ENCODE assay signal across 9 mouse cellular contexts in genomic region chr4:98727295-98727958, GRCm38 (mm10). TPM values are rescaled to one million over a fixed set of nuclear protein-coding genes. Genes with fewer than 3 reads are reported as not detected.
A peak's percentile ranks its signal among the peaks of the same experiment; 100 is the strongest.
DNase-seq lines count a peak whose midpoint lies in the region; ATAC-seq and TF ChIP-seq lines count a peak whose summit lies in the region.
"Had no signal": no experiment of that assay in that cellular context is flagged by ENCODE, and none has a peak within 500 bp of the region (broad histone marks: within the 10 kb centered on the region; RNA-seq: fewer than 3 reads in every experiment).

No protein-coding gene starts in this region.

- no peaks in the 10 kb centered on the region for H3K36me3 ChIP-seq in lung, embryonic 16.5 days (ENCODE audit: control insufficient read depth, insufficient read depth, low read length)
- H3K36me3 ChIP-seq in liver, postnatal 0 days (replicated peaks; ENCODE audit: insufficient read depth, low read length) = no peaks in the 10 kb centered on the region

- peaks cover 10% of the 10 kb centered on the region for H3K27me3 ChIP-seq in lung, embryonic 16.5 days (ENCODE audit: control insufficient read depth, insufficient read depth, low read depth, low read length)
- H3K27me3 ChIP-seq in liver, postnatal 0 days (ENCODE audit: insufficient read depth, low read length) = peaks cover 28% of the 10 kb centered on the region

- no peaks in the 10 kb centered on the region for H3K9me3 ChIP-seq in lung, embryonic 16.5 days (ENCODE audit: control insufficient read depth, low read length)
- H3K9me3 ChIP-seq in liver, postnatal 0 days (ENCODE audit: low read length) = no peaks in the 10 kb centered on the region

- H3K4me3 ChIP-seq in lung, embryonic 16.5 days (ENCODE audit: low read length) = peak overlapping the region; percentile 39
- peak overlapping the region; percentile 22; the same call in 1 of the 2 replicates for H3K4me3 ChIP-seq in liver, postnatal 0 days (ENCODE audit: low read depth, low read length)

- peak overlapping the region; percentile 64 for H3K4me2 ChIP-seq in lung, embryonic 16.5 days (ENCODE audit: low read depth, low read length)
- peak overlapping the region; percentile 56 for H3K4me2 ChIP-seq in liver, postnatal 0 days (ENCODE audit: low read depth, low read length)

- peak overlapping the region; percentile 62; the same call in 1 of the 2 replicates for H3K9ac ChIP-seq in lung, embryonic 16.5 days (ENCODE audit: low read length)
- H3K9ac ChIP-seq in liver, postnatal 0 days (replicated peaks) = no peak overlapping the region

- WGBS in lung, embryonic 16.5 days = 5% methylated on average over 21 of the region's 21 CpGs
- WGBS in liver, postnatal 0 days (ENCODE audit: insufficient replicate concordance) = 5% methylated on average over 21 of the region's 21 CpGs

- DNase-seq in lung, postnatal 4 days = no peak
- DNase-seq in liver, postnatal 0 days = no peak
- DNase-seq in yolk sac, embryonic 10.5 days (ENCODE audit: low spot score) = peak; percentile 27
- DNase-seq in B cell, adult 2 months = no peak
- DNase-seq in kidney, postnatal 10 days = no peak
- no peak for DNase-seq in Muller cell, postnatal 12 days (ENCODE audit: inconsistent ontology term)

- 0 out of 2 replicates have a peak, but pooled peaks have one; percentile 34 for ATAC-seq in lung, embryonic 16.5 days (ENCODE audit: low read depth)
- 0 out of 4 replicates have a peak, but pooled peaks have one; percentile 20 to 25 for ATAC-seq in hematopoietic stem cell, adult 5-6 weeks (replicated peaks in 1 of 2; ENCODE audit: insufficient read depth in 1 of 2, low FRiP score in 2 of 2, low TSS enrichment in 1 of 2, low read depth in 1 of 2, poor library complexity in 2 of 2, severe bottlenecking in 2 of 2)
- no peak for ATAC-seq in liver, postnatal 0 days

- TF ChIP-seq EP300 in liver, postnatal 0 days (IDR thresholded peaks at IDR 0.05; ENCODE audit: low read depth) = no peak

- TF ChIP-seq CTCF in liver, postnatal 0 days (IDR thresholded peaks at IDR 0.05; ENCODE audit: low read depth) = no peak

- H3K4me1 ChIP-seq in lung, embryonic 16.5 days (replicated peaks; ENCODE audit: control insufficient read depth, insufficient read depth, low read length) = peaks cover 14% of the 10 kb centered on the region
- H3K4me1 ChIP-seq in liver, postnatal 0 days (ENCODE audit: insufficient read depth) = peaks cover 4% of the 10 kb centered on the region

- H3K27ac ChIP-seq in lung, embryonic 16.5 days (ENCODE audit: low read length) = no peak overlapping the region
- H3K27ac ChIP-seq in liver, postnatal 0 days (ENCODE audit: low read depth) = no peak overlapping the region
- H3K27ac ChIP-seq: macrophage had no signal

RNA-seq across cellular contexts. Expression of gene L1td1, which starts 0.9 kb away (rescaled TPM):
- polyA plus RNA-seq in lung, embryonic 16.5 days (2015; fragmentation: Nextera tagmentation; extraction: Ambion mirVana) = 0.09 and 0.18 TPM in 2 replicates
- total RNA-seq in hematopoietic stem cell, adult 5-6 weeks (2017) = 0.44 TPM in 1 of 2 replicates, not detected in the other
- polyA plus RNA-seq in liver, postnatal 0 days (2015; fragmentation: Nextera tagmentation; extraction: Ambion mirVana) = not detected in 2 replicates
- polyA plus RNA-seq: macrophage had no signal
